Comparison of ENCODE assay signal across 13 mouse cellular contexts in genomic region chr11:115508061-115508460, GRCm38 (mm10). TPM values are rescaled to one million over a fixed set of nuclear protein-coding genes. Genes with fewer than 3 reads are reported as not detected.
DNase-seq lines count a peak whose midpoint lies in the region; ATAC-seq lines count a peak whose summit lies in the region.
"Had no signal": no experiment of that assay in that cellular context is flagged by ENCODE, and none has a peak within 500 bp of the region (broad histone marks: within the 10 kb centered on the region; RNA-seq: fewer than 3 reads in every experiment).

No protein-coding gene starts in this region.

- intact Hi-C loops in heart, postnatal 10 days (cut with DNase I), result no loop called here

- peak; percentile 71 for DNase-seq in heart, adult 11 months
- DNase-seq in heart, postnatal 10 days, result no peak
- peak; percentile 37 to 45 for DNase-seq in spleen, postnatal 36 days (ENCODE audit: low spot score in 2 of 2)
- DNase-seq in spleen, postnatal 4 days (ENCODE audit: low spot score in 2 of 2), result no peak
- no peak for DNase-seq in cerebellum, adult 11-12 months
- DNase-seq in kidney, postnatal 36 days, result no peak
- DNase-seq in ovary, postnatal 14 days (ENCODE audit: low spot score), result no peak
- DNase-seq: adrenal gland, postnatal 14 days; cerebellum, adult 2 months; embryo, embryonic 11 days; layer of hippocampus, postnatal 36 days had no signal

- peak; percentile 35 for ATAC-seq in megakaryocyte progenitor cell, adult 5-6 weeks (replicated peaks; ENCODE audit: poor library complexity)
- ATAC-seq: Patski had no signal

RNA-seq across cellular contexts. Expression of gene Jpt1, which starts 6.1 kb away (rescaled TPM):
- total RNA-seq in heart, postnatal 10 days (2021), result 100 to 1,000 TPM; 338 to 393 TPM
- 179 TPM in 2 replicates for total RNA-seq in megakaryocyte progenitor cell, adult 5-6 weeks (2015)
- total RNA-seq in megakaryocyte progenitor cell, adult 5-6 weeks (2017), result 143 and 157 TPM in 2 replicates

RNA-seq across cellular contexts. Expression of gene Nt5c, which starts 16.4 kb away (rescaled TPM):
- 10 to 100 TPM; 24.6 to 26.7 TPM for total RNA-seq in heart, postnatal 10 days (2021)
- 64.1 and 65.0 TPM in 2 replicates for total RNA-seq in megakaryocyte progenitor cell, adult 5-6 weeks (2015)
- total RNA-seq in megakaryocyte progenitor cell, adult 5-6 weeks (2017), result 105 and 112 TPM in 2 replicates

RNA-seq across cellular contexts. Expression of gene Sumo2, which starts 28.0 kb away (rescaled TPM):
- total RNA-seq in heart, postnatal 10 days (2021), result 100 to 1,000 TPM; 217 to 251 TPM
- total RNA-seq in megakaryocyte progenitor cell, adult 5-6 weeks (2015), result 682 and 726 TPM in 2 replicates
- total RNA-seq in megakaryocyte progenitor cell, adult 5-6 weeks (2017), result 483 and 527 TPM in 2 replicates

RNA-seq across cellular contexts. Expression of gene Armc7, which starts 32.6 kb away (rescaled TPM):
- 1 to 10 TPM; 2.3 to 2.6 TPM for total RNA-seq in heart, postnatal 10 days (2021)
- total RNA-seq in megakaryocyte progenitor cell, adult 5-6 weeks (2015), result 4.6 and 5.5 TPM in 2 replicates
- 5.1 and 9.0 TPM in 2 replicates for total RNA-seq in megakaryocyte progenitor cell, adult 5-6 weeks (2017)

RNA-seq across cellular contexts. Expression of gene Slc16a5, which starts 45.8 kb away (rescaled TPM):
- total RNA-seq in heart, postnatal 10 days (2021), result under 1 TPM; 0.15 to 0.57 TPM
- not detected in 2 replicates for total RNA-seq in megakaryocyte progenitor cell, adult 5-6 weeks (2015)
- not detected in 2 replicates for total RNA-seq in megakaryocyte progenitor cell, adult 5-6 weeks (2017)
- total RNA-seq: layer of hippocampus, postnatal 36 days had no signal

Comparison
In these comparisons a context has a peak if more than half of its experiments do, and no peak if none do; other contexts are left out.
1. DNase-seq: peak in heart, adult 11 months (single experiment) and spleen, postnatal 36 days (2 of 2); none in heart, postnatal 10 days (0 of 2), spleen, postnatal 4 days (0 of 2), cerebellum, adult 11-12 months (single experiment), kidney, postnatal 36 days (0 of 2) and ovary, postnatal 14 days (single experiment).